Mouse (Mus musculus) layer of hippocampus, postnatal 10 days (tissue): ENCODE results near the gene Rasgef1b. TPM values are rescaled to one million over a fixed set of nuclear protein-coding genes. Genes with fewer than 3 reads are reported as not detected.

Source experiments
- DNase-seq, 2 experiments: peaks; one replicate each; pipeline ENCODE4 v3.0.0; 2021; ENCODE audit warnings: low spot score in 2 of 2
- total RNA-seq, 2 experiments: library from RNA; stranded (reverse); gene quantifications; 2 replicates each; pipeline ENCODE4 v1.2.3; 2021

Gene Rasgef1b
- total RNA-seq, 2 experiments from 2014 or later: 26.5 to 32.1 TPM

DNA sequence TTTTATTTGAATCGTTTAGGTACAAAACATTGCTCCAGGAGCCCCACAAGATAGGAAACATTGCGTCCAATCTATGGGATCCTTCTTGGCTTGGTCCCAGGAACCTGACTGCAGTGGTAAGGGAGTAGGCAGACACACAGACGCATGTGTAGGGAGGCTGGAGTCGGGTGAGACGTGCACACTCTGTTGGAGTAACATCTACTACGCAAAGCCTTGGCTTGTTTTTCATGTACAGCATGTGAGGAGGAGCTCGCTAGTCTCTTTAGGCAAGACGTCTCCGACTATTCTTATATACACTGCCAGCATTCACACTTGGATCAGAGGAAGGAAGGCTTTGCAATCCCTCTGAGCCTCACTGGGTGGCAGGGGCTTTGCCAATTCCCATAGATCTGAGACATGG, 315.5 kb downstream of the Rasgef1b start:
- no peak for DNase-seq

- no peak for DNase-seq
Observed at GRCm38 (mm10) chr5:99404403-99405170, 324.3 kb downstream of the Rasgef1b start.

DNA sequence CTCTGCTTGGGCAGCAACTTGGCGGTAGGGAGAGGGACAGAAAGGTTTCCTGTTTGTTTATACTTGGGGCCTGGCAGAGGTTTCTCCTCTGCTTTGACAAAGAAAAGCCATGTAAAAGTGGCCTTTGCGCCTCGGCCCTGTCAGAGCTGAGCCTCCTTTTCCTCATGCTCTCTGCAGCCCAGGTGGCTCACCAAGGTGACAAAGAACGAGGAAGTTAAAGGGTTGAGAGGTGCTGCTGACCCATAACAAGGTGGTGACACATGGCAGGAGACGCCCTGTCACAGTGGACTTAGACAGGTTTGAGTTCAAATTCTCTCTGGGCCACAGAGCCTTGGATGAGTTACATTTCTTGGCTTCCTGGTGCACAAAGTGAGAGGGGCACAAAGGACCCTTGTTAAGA, 325.5 kb downstream of the Rasgef1b start:
- DNase-seq: no peak

DNA sequence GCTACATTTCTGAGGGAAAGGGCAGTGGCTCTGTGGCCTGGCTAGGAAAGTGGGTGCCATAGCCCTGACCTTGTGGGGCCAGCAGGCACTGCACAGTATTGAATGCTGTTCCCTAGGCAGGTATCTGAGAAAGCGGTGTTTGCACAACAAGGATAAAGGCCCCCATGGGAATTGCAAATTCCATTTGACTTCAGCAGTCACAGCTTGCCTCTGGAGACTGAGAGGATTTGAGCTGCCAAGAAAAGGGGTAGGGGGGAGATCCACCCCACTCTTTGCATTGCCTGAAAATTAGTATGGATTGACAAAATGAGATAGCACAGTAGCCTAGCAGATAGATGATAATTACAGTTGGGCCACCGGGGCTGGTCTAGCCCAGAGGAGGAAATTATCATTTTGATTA, 326.1 kb downstream of the Rasgef1b start:
- no peak for DNase-seq

DNA sequence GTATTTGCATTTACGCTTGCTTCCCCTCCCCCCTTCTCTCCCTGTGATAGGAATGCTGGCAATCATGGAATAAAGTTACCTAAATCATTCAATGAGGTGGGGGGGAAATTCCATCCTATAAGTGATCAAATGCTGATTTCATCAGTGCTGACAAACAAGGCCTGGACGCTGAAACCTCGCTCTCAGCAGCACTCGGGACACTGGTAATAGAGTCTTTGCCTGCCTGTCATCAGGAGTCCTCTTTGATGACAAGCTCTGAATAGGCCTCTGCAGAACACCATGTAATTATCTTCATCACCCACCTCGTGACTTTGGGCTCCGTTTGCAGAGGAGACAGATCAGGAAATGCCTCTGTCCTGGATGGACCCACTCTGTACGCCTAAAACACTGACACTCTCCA, 326.6 kb downstream of the Rasgef1b start:
- no peak for DNase-seq

DNA sequence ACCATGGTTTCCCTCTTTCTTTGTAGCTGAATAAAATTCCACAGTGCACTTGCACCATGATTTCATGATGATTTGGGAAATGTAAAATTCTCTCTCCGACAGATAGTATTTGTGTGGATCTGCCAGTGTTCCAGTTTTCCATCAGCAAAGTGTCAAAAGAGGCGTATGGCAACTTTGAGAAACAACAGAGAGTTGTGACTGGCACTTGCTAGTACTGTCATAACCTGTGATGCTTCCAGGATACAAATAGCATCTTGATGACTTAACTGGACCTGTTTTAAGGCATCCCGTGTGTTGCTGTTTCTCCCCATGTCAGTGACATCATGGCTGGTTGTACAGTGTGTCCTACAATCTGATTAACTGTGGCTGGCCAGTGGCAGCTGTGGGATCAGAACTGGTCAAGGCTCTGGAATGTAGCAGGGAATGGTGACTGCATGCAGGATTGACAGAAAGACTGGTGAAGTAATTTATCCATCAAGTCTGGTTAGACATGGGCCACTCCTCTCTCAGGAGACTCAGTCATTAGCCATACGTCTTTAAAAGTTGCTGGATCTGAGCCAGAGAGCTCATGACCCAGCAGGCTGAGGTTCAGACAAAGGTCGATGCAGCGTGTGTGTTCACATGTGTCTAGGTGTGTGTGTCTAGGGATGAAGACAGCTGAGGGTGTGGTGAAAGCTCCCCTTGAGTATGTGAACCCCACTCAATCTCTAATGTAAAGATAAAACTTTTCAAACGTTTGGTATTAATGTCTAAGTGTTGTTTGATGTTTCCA, 328.8 kb downstream of the Rasgef1b start:
- no peak for DNase-seq

DNA sequence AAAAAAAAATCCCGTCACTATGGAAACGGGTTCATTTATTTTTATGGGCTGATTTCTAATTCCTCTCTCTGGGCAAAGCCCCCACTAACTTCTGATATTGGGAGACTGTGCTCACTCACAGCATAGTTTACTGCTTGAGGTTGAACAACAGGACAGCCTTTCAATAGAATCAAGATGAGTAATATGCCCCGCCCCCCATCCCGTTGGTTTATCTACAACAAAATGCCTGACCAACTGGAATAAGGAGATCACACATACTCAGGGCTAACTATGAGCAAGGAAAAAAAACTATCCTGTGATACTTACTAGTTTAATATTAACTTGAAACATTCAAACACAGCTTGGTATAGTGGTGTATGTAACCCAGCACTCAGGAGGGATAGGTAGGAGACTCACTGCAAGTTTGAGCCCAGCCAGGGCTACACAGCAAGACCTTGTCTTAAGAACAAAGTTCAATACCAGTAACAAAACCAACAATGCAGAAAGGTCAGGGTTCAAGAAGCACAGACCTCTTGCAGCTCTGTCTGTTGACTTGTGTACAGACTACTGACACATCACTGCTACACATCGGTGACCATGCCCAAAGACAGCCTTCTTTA, 330.3 kb downstream of the Rasgef1b start:
- no peak for DNase-seq

DNA sequence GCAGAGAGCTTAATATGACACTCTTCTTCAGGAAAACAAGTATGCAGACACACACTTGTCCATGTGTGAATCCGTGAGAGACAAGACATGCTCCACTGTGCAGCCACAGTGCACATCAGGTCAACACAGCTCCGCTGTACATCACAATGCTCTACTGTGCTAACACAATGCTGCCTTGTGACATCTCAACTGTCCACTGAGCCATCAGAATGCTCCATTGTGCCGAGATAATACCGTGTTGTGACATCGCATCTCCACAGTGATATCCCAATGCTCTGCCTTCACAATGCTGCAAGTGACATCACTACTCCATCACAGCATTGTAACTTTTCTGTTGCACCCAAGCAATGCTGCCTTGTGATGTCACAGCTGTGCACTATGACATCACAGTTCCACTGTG, 334.3 kb downstream of the Rasgef1b start:
- no peak for DNase-seq

DNA sequence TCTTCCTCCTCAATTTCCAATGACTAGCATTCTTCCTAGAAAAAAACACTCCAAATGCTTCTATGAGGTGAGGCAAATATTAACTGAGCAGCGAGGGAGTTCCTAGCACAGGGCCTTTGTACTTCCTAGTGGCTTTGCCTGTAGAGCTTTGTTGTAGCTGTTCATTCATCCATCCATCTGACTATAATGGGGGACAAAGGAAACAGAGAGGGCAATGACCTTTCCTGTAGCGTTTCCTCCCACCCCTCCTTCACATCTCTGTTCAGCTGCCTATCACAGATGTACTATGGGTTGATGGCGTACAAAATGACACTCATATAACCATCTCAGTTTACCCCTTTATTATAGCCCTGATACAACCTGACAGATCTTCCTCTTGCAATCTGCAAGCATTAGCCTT, 337.3 kb downstream of the Rasgef1b start:
- no peak for DNase-seq

DNA sequence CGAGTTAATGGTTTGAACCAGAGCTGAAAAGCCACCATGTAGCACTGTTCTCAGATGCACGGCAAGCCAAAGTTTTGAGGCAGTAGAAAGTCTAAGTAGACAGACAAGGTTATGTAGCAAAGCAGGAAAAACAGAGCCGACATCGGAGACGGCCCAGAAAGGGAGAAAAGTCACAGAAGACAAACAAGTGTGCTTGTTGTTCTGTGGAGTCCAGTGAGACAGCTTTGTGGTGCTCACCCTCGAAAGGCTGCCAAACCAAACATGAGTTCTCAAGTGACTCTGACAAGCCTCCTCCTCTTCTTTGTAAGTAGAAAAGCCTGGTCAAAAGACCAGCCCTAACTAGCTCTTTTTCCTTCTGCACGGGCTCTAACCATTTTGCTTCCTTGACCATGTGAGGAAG, 338.1 kb downstream of the Rasgef1b start:
- DNase-seq: no peak

- no peak for DNase-seq
Observed at GRCm38 (mm10) chr5:99390314-99390713, 338.6 kb downstream of the Rasgef1b start.

DNA sequence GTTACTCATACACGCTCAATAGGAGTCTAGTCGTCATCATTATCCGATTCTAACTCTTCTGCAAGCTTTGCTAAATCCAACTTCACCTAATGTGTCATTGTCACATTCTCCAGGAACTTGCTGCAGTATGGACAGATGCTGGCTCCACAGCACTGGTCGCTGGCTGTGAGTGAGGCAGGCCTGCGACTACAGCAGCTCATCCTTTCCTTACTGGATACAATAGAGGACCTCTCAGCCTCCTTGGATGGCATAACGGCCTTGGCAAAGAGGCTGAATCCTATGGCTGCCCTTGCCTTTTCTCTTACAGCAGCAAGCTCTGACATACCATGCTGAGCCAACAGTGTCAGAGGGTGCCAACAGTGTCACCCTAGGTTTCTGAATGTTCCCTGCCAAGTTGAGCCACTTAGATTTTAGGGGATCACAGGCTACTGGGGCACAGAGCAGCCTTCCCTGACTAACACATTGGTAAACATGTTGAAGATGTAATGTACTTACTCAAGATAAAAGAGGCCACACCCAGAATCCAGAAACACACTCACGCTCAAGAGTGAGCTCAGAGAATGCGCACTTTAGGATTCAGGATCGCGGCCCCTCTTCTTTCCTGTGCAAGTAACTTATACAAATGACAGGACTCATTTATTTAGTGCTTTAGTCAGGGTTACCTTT, 340.1 kb downstream of the Rasgef1b start:
- DNase-seq: no peak

DNA sequence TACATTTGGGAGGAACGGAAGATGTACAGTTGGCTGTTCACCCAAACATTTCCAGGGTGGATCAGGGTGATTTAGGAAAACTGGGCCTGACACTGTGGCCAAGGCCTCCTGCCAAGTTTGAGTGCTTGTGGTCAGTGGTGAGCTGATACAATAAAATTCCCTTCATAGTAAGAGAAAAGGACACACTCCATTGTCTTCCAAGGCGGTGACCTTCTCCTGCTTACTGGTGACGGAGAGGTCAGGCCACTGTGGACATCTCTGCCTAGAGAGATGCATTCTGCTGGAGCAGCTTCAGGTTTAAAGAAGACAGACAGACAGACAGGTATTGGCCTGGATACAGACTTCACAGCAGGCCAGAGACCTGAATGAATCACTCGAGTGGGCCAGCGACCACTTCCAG, 340.7 kb downstream of the Rasgef1b start:
- no peak for DNase-seq

- peak in 1 of 2 experiments; percentile 19 for DNase-seq
Observed at GRCm38 (mm10) chr5:99387185-99387981, 341.5 kb downstream of the Rasgef1b start.

DNA sequence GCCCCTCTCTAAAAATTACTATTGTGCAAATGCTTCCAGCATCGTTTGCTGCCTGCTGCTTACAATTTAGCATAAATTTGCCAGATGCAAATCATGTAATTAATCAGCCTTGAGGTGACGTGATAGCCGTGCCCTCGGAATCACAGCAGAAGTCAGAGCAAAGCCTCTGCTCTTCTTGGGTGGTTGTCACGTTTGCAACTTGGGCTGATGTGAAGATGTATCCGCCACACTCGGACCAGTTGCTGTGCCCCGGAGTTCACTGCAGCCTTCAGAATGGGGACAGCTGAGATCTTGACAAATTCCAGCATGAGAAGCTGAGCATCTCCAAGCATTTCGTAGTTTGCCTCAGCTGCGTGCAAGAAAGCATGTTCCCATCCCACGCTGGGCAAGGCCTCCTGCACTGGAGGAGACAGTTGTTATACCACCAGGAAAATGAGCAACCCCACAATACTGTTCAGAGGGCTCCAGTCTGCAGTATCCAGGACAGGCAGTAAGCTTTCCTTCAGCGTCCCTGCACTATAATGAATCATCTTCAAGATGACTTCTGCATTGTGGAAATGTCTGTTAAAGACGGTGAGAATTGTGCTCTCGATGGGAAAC, 342.5 kb downstream of the Rasgef1b start:
- DNase-seq: no peak

DNA sequence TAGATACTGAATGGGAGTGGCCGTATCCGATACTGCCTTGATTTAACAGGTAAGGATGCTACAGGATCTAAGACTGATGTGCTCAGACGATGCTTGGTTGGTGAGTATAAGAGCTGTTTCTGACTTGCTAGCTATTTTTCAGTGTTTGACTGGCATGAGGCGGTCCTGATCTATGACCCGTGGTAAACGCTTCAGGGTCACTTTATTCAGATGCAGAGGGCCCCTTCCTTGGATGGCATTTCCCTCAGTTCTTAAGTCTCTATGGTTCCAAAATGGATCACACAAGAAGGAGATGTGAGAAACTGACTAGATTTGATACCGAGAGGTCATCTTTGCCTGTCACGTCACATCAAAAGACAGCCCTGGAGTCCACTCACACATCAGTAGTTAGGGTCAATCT, 343.1 kb downstream of the Rasgef1b start:
- DNase-seq: no peak

DNA sequence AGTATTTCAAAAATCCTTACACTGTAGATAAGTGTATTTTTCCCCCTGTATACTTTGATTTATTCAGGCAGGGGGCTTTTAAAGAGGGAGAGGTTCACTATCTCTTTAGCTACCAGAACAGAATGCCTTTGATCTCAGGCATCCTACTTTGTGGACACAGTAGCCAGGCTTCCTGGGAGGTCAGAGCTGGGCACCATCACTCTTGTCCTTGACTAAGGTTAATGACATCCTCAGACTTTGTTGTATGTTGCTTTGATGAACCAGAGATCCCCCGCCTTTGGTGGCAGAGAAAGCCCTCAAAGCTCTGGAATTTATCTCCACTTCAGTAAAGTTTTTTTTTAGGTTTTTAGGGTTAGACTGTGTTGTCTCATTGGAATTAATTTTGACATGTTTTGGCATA, 343.8 kb downstream of the Rasgef1b start:
- DNase-seq: no peak

DNA sequence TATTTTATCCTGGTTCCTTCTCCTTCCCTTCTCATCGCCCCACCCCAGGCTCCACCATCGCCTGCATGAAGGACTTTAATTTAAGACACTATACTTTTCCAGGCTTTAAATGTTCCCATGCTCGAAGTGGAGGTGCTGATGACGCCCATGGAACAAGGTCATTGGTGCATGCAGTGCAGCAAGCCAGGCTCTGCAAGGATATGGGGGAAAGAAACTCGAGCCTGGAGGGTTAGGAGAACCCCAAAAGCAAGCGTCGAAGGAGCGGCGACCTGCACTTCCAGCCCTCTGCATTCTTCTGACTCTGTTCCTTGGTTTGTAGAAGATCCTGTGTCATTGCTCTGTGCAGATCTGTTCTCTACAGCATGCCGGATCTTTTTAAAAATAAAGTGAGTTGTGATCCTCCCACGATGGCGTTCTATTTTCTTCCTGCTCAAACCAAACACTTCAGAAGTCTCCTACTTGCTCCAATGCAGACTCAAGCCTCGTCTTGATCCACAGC, 345.0 kb downstream of the Rasgef1b start:
- no peak for DNase-seq

GRCm38 (mm10) chr5:99382786-99383185, 346.1 kb downstream of the Rasgef1b start:
- DNase-seq: no peak

GRCm38 (mm10) chr5:99381639-99382038, 347.2 kb downstream of the Rasgef1b start:
- DNase-seq: no peak
